Mouse (Mus musculus): ENCODE results near the gene Zfp1. TPM values are rescaled to one million over a fixed set of nuclear protein-coding genes. Genes with fewer than 3 reads are reported as not detected.

The Zfp1 gene
- total RNA-seq (2023): 17.2 to 21.1 TPM (median 19.0 TPM) in 4 replicates

GRCm38 (mm10) chr8:111643264-111644141, at the start of gene Zfp1:
Zfp1 (plus strand) TSS chr8:111643401.

GRCm38 (mm10) chr8:111630105-111630521, 13.1 kb upstream of the Zfp1 start, which contains the start of gene Ldhd:
Ldhd (minus strand) TSS chr8:111630374.

GRCm38 (mm10) chr8:111690960-111691445, 47.8 kb downstream of the Zfp1 start, which contains the start of gene Ctrb1:
Ctrb1 (minus strand) TSS chr8:111691010.

Other genes with a start within 250 kb of the Zfp1 start
- not detected in 4 replicates for gene Fa2h, start 249.6 kb upstream of the Zfp1 start, total RNA-seq (2023)
- gene Wdr59, start 121.3 kb upstream of the Zfp1 start, total RNA-seq (2023): 12.6 to 16.0 TPM (median 14.4 TPM) in 4 replicates
- gene Znrf1, start 107.3 kb upstream of the Zfp1 start, total RNA-seq (2023): 23.6 to 35.8 TPM (median 26.0 TPM) in 4 replicates
- 0.26 to 0.49 TPM (median 0.40 TPM) in 4 replicates for gene Ldhd, start 13.0 kb upstream of the Zfp1 start, total RNA-seq (2023)
- 0.69 to 1.4 TPM (median 1.3 TPM) in 3 of 4 replicates, not detected in the other for gene Ctrb1, start 47.6 kb downstream of the Zfp1 start, total RNA-seq (2023)
- gene Bcar1, start 100.4 kb downstream of the Zfp1 start, total RNA-seq (2023): 0.28 to 0.79 TPM (median 0.56 TPM) in 4 replicates
- 36.6 to 44.2 TPM (median 39.9 TPM) in 4 replicates for gene Cfdp1, start 210.9 kb downstream of the Zfp1 start, total RNA-seq (2023)
- 3.2 to 4.1 TPM (median 3.7 TPM) in 4 replicates for gene Tmem170, start 233.3 kb downstream of the Zfp1 start, total RNA-seq (2023)

Data from B cell, adult 62 days (primary cell).